Mouse (Mus musculus) CD4-positive, CD25-positive, alpha-beta regulatory T cell, adult 2 months (primary cell): Measurements from ENCODE around the gene Ndufaf1.
A peak's percentile ranks its signal among the peaks of the same experiment; 100 is the strongest.
"Not testable (repeated sequence)": the region's sequence is repeated elsewhere in the genome, so short reads cannot be mapped to it uniquely, and the experiment has no call there.

ENCODE experiments used
- DNase-seq: peaks from one replicate; pipeline ENCODE4 v3.0.0-alpha.2; 2012; ENCODE audit warnings: low read depth, low spot score

Ndufaf1 gene

DNA sequence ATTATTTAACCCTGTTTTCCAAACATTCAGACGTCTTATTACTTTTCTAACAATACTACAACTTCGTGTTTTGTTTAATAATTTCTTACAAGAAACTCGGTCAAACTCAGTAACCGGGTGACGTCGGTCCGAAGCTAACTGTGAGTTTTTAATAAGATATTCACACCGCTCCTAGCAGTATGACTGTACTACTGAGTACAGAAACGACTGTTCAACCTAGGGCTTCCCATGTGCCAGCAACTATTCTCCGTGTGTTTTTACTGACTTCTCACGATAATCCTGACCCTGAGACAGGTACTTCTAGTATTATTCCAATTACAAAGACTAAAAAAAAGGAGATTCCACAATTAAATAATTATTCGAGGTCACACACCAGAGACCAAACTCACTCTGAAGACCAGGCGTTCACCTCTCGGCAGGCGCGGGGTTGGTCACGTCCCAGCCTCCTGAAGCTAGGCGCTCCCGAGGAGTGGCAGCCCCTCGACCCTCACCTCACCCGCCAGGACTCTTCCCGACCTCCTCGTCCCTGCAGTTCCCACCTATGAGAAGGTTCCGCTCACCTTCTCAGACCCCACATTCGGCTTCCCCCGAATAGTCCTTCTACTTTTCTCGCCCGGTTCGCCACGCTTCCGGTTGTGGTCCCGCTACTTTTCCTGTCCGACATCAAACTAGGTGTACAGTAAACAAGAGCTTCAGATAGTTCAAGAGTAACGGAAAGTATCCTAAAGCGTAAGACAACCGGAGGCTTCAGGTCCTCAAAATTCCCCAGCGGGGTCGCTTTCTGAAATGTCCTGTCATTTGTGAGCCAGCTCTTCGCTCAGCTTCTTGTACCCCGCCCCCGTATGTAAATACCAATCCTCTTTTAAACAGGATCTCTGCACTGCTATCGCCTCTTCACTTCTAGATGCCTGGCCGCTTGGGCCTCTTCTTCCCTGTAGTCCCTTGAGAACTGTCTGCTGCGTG lies at the start of gene Ndufaf1:
Ndufaf1 (minus strand) TSS at position 608 of the 963 bp plus-strand sequence.
- peak; percentile 78 for DNase-seq

DNA sequence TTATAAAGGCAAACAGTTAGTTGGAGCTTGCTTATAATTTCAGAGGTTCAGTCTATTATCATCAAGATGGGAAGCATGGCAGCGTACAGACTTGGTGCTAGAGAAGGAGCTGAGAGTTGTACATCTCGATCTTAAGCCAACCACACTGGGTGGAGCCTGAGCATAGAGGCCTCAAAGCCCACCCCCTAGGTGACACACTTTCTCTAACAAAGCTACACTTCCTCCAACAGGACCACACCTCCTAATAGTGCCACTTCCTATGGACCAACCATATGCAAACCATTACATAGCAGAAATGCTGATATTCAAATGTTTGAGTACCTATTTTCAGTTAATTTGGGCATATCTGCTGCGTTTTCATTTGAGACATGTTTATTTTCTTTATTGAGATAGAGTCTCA lies 47.4 kb upstream of the Ndufaf1 start:
- DNase-seq = no peak

DNA sequence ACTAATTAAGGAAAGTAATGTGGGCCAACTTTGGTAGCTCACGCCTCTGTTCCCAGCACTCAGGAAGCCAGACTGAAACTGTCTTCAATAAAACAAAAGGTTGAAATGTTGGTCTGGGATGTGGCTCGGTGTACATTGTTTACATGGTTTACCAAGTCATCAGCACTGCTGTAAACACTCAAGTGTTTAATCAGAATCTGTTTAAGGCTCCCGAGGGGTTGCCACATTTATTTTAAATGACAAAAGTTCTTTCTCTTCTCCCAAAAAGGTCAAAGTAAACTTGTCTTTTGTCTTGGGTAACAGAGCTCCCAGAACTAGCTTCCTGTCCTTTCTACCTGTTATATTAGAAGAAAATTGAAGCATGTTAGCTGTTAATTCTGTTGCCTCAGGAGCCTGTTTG lies 45.0 kb upstream of the Ndufaf1 start:
- DNase-seq = no peak

DNA sequence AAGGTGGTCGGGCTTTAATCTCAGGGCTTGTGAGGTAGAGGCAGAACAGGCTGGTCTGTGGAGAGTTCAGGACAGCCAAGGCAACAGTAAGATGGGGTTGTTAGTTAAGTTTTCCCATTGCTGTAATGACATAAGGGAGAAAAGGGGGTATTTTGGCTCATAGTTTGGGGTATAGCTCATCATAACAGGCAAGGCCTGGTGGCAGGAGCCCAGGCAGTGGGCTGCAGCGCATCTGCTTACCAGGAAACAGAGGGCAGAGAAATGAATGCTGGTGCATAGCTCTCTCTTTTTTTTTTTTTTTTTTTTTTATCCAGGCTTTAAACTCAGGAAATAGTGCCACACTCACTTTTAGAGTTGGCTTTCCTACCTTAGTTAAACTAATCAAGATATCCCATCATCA lies 40.5 kb upstream of the Ndufaf1 start:
- DNase-seq = no peak

- no peak for DNase-seq
These were observed 37.3 kb upstream of the Ndufaf1 start for GRCm38 (mm10) chr2:119699962-119700361.

DNA sequence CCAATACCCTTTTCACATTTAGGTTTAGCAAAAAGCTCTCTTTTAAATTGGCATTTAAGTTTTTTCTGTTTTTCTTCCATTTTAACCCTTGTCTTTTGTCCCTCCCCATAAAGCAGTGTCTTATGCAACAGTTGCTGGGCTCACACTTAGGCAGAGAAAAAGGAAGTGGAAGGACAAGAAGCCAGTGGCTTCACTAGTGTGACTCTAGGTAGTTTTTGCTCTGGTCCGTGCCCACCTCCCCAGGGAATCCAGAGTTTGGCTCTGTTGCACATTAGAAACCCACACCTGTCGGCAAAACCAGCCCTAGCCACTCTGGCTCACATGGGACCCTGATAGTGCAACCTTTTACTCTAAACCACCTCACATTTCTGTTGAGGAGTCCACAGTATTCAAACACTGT lies 35.8 kb upstream of the Ndufaf1 start:
- DNase-seq = no peak

GRCm38 (mm10) chr2:119696111-119696510 lies 33.5 kb upstream of the Ndufaf1 start:
- no peak for DNase-seq

- DNase-seq = no peak
These were observed 32.2 kb upstream of the Ndufaf1 start for GRCm38 (mm10) chr2:119694826-119695225.

- DNase-seq = peak; percentile 30
These were observed 29.5 kb upstream of the Ndufaf1 start for GRCm38 (mm10) chr2:119692003-119692701.

GRCm38 (mm10) chr2:119683706-119684105 lies 21.1 kb upstream of the Ndufaf1 start:
- no peak for DNase-seq

DNA sequence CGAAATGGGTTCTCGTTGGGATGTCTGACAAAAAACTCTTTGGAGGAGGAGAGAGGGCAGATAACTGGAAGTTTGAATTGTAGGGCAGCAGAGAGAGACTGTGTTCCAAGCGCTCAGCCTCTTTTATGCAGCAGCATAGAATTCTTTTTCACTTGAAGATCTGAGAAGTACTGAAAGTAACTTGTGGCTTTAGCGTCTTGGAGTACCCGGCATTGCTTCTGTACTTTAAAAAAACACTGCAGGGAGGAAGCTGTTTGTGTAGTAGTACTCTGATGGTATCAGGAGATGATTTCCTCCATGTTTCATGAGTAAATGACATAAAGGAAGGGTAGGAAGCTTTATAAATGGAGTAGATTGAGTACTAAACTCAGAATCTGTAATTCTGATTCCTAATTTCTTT lies 13.2 kb upstream of the Ndufaf1 start:
- peak; percentile 46 for DNase-seq

DNA sequence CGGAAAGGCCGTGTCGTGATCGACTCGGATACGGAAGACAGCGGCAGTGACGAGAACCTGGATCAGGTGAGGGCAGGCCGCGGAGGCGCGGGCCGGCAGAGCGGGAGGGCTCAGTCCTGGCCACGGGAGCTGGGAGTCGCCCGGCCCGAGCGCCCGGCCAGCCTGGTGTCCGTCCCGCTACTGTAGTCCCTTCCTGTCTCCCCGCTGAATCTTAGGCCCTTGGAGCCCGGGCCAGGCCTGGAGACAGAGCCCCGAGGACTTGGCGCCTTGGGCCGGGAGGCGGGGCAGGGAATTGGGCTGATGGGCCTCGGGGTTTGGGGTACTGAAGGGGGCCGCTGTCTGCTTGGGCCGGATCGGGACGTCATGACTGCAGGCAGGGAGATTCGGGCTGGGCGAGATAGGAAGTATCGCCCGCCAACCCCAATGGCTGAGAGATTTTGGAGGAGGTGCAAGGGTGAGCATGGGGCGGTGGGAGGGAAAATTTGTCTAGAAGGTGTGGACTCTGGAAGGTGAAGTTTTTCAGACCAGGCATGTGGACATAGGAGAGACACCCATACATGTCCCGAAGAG lies 12.7 kb upstream of the Ndufaf1 start:
- DNase-seq = peak; percentile 66

DNA sequence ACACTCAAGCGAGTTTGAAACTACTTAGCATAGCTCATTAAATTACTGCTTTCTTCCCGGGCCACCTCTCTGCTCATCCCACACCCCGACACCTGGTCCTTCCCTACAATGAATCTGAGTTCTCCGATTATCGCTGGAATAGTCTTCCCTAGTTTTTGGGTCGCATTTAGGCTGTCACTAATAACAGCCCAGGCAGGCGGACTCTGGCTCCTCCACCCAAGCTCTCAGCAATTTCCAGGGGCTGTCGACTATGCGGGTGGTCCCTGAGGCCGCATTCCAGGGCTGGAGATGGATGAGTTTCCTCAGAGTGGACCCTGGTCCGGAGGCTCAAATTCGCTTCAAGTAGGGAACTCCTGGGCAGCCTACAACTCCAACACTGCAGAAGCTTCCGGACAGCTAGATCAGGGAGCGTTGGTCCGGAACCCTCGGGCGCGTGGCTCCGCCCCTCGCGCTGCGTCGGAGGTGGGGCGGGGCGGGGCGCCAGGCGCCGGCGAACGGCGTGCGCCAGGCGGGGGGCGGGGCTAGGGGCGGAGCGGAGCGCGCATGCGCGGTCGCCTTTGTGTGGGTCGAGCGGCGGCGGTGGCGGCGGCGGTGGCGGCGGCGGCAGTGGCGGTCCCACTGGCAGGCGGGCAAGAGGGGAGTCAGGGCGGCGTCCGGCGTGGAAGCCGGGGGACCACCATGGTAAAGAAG lies 12.0 kb upstream of the Ndufaf1 start, which contains the start of gene Rtf1:
Rtf1 (plus strand) TSS at position 544 of the 690 bp plus-strand sequence.
- peak; percentile 97 for DNase-seq

GRCm38 (mm10) chr2:119669010-119669409 lies 6.4 kb upstream of the Ndufaf1 start:
- peak; percentile 73 for DNase-seq

DNA sequence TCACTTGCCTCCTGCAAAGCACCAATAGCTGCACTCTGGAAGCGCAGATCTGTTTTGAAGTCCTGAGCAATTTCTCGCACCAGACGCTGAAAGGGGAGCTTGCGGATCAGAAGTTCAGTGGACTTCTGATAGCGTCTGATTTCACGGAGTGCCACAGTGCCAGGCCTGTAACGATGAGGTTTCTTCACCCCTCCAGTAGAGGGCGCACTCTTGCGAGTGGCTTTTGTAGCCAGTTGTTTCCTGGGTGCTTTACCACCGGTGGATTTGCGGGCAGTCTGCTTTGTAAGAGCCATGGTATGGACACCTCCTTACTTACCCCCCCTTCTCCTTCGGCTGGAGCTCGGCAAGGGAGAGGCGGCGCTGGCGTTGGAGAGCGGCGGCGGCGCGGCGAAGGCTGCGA lies 3.1 kb upstream of the Ndufaf1 start:
- DNase-seq = not testable (repeated sequence)

DNA sequence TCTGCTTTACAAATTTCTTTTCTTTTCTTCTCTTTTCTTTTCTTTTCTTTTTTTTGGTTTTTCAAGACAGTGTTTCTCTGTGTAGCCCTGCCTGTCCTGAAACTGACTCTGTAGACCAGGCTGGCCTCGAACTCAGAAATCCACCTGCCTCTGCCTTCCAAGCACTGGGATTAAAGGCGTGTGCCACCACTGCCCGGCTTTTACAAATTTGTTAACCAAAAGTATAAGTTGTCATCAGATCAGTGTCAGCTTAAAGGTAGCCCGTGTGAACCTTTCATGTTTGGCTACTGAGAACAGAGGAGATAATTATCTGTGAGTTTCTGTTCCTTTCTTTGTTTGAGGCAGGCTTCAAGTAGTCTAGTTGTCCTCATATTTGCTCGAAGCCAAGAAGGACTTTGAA lies 18.4 kb downstream of the Ndufaf1 start:
- no peak for DNase-seq

DNA sequence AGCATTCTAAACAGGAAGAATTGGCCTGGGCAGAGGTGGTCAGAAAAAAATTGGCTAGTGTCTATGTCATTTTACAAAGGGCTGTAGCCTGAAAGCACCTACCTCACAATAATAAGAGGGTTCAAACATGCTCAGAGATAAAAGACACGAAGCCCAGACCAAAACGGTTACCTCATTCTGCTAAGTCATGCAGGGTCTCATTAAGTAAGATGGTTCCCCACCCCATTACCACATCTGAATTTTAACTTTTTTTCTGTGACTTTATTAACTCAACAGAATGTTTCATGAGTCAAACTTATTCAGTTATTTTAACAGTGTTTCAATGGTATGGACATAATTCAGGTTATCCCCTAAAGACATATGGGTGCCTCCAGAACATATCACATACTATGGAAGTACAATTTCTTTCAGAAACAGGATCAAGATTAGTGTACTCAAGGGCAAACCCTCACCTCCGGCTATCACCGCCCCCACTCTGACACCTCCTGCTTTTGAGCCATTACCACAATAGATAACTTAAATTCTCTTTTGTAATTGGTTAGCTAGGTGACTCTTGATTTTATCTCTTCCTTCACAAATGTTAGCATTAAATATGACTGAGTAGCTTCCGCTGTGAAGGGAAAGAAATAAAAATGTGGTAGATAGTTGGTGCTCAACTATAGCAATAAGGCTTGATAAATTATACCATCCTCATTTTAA lies 21.3 kb downstream of the Ndufaf1 start:
- peak; percentile 40 for DNase-seq

DNA sequence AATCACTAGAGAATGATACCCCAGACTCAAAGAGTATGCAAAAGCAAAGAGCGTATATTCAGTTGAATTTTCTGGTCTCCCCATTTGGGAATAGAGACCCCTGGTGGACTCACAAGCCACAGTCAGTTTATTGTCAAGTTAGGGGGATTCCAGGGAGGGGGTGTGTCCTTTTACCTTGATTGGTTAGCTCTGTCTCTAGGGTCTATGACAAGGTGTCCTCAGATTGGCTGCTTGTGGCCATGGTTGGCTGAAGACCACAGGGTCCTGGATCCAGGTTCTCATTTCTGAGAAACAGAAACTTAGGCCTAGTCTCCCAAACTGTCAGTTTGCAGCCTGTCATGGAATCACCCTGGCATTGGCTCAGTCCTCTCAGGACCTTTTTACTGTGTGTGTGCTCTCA lies 25.8 kb downstream of the Ndufaf1 start:
- peak; percentile 27 for DNase-seq

GRCm38 (mm10) chr2:119621302-119621701 lies 41.3 kb downstream of the Ndufaf1 start:
- no peak for DNase-seq

DNA sequence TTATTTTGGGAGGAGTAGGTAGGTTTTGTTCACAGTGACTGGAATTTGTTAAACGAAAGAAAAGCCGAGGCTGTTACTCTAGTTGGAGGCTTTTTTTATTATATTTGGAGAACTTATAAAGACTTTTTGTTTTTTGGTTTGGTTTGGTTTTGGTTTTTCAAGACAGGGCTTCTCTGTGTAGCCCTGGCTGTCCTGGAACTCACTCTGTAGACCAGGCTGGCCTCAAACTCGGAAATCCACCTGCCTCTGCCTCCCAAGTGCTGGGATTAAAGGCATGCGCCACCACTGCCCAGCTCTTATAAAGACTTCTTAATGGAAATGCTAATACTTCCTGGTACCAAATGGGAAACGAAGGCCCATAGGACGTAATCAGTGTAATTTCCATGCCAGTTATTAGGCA lies 43.6 kb downstream of the Ndufaf1 start:
- not testable (repeated sequence) for DNase-seq
